Mouse (Mus musculus) neural tube, embryonic 11.5 days (tissue): ENCODE measurements around the gene Josd1. TPM values are rescaled to one million over a fixed set of nuclear protein-coding genes. Genes with fewer than 3 reads are reported as not detected.

Experiments used
- ATAC-seq: fragments of 200-750 bp; cut with Nextera tagmentation; 2 replicates; pipeline ENCODE4 v1.8.0; 2017; ENCODE audit warnings: moderate number of reproducible peaks, mild to moderate bottlenecking, moderate TSS enrichment, moderate library complexity; ENCODE audit not compliant: insufficient read depth, low FRiP score, low TSS enrichment
- DNase-seq: peaks from one replicate; pipeline ENCODE4 v3.0.0-alpha.2; 2015; ENCODE audit warnings: low spot score
- H3K27ac ChIP-seq: fragments of 300-500 bp; sonication (generic); 2 replicates; pipeline ENCODE4 v1.5.1; 2014; ENCODE audit warnings: low read depth, mild to moderate bottlenecking, low read length
- H3K27me3 ChIP-seq: fragments of 300-500 bp; sonication (generic); 2 replicates; pipeline ENCODE4 v1.6.1; 2014; ENCODE audit warnings: mild to moderate bottlenecking, low read length, mixed read lengths; ENCODE audit not compliant: control insufficient read depth, insufficient read depth
- H3K36me3 ChIP-seq: fragments of 300-500 bp; sonication (generic); 2 replicates; pipeline ENCODE4 v1.6.1; 2014; ENCODE audit warnings: mild to moderate bottlenecking, low read length, moderate library complexity, mixed read lengths; ENCODE audit not compliant: control insufficient read depth, insufficient read depth
- H3K4me1 ChIP-seq: fragments of 300-500 bp; sonication (generic); 2 replicates; pipeline ENCODE4 v1.6.1; 2014; ENCODE audit warnings: low read length, mixed read lengths; ENCODE audit not compliant: control insufficient read depth, insufficient read depth
- H3K4me2 ChIP-seq: fragments of 300-500 bp; sonication (generic); 2 replicates; pipeline ENCODE4 v1.6.1; 2014; ENCODE audit warnings: low read depth, mild to moderate bottlenecking, moderate library complexity
- H3K4me3 ChIP-seq: fragments of 300-500 bp; sonication (generic); 2 replicates; pipeline ENCODE4 v1.5.1; 2014; ENCODE audit warnings: low read depth, low read length
- H3K9ac ChIP-seq: fragments of 300-500 bp; sonication (generic); 2 replicates; pipeline ENCODE4 v1.6.1; 2014; ENCODE audit warnings: mild to moderate bottlenecking, low read length
- H3K9me3 ChIP-seq: fragments of 300-500 bp; sonication (generic); 2 replicates; pipeline ENCODE4 v1.6.1; 2016; ENCODE audit warnings: low read length; ENCODE audit not compliant: control insufficient read depth
- WGBS: fragments of 180-500 bp; shearing (Covaris S2); extraction: QIAGEN DNeasy Blood & Tissue Kit; methylation state at CpG from one replicate; pipeline ENCODE4 v1.1.7; 2014; 5-methylcytosine and 5-hydroxymethylcytosine counted together
- polyA plus RNA-seq: library from polyadenylated mRNA; unstranded; fragments of >200 nt; fragmentation: Nextera tagmentation; extraction: Ambion mirVana; gene quantifications from 2 replicates; pipeline ENCODE4 v1.2.1, GENCODE M21; 2014

The Josd1 gene
- polyA plus RNA-seq, 1 experiment from 2014 or later, result 16.4 TPM

GRCm38 (mm10) chr15:79688268-79688956 is 693 bp upstream of the Josd1 start:
- H3K4me1 ChIP-seq, result peaks cover 32% of the 10 kb centered on the region
- H3K27ac ChIP-seq, result peak overlapping the region; percentile 89
- peak overlapping the region; percentile 48 for H3K4me2 ChIP-seq
- H3K4me3 ChIP-seq, result peak overlapping the region; percentile 85
- ATAC-seq (no peak), DNase-seq (no peak)
- 5% methylated on average over 8 of the region's 8 CpGs for WGBS
- H3K27me3 ChIP-seq, result no peaks in the 10 kb centered on the region
- H3K9me3 ChIP-seq, result no peaks in the 10 kb centered on the region
- peak overlapping the region; percentile 89; the same call in 1 of the 2 replicates for H3K9ac ChIP-seq
- no peaks in the 10 kb centered on the region for H3K36me3 ChIP-seq

GRCm38 (mm10) chr15:79687175-79687574 is 544 bp downstream of the Josd1 start:
- ATAC-seq (no peak), DNase-seq (no peak)
- H3K4me2 ChIP-seq, result peak overlapping the region; percentile 48
- H3K4me3 ChIP-seq, result peak overlapping the region; percentile 85
- H3K36me3 ChIP-seq, result no peaks in the 10 kb centered on the region
- H3K9me3 ChIP-seq, result no peaks in the 10 kb centered on the region
- no peaks in the 10 kb centered on the region for H3K27me3 ChIP-seq
- peak overlapping the region; percentile 89 for H3K27ac ChIP-seq
- WGBS, result 0% methylated on average over 33 of the region's 33 CpGs
- H3K4me1 ChIP-seq, result peaks cover 32% of the 10 kb centered on the region
- H3K9ac ChIP-seq, result peak overlapping the region; percentile 89

GRCm38 (mm10) chr15:79686046-79686869 is 1.5 kb downstream of the Josd1 start:
- 20% methylated on average over 15 of the region's 15 CpGs for WGBS
- no peak for ATAC-seq
- Histone ChIP-seq H3K9me3 (no peaks in the 10 kb centered on the region), H3K27me3 (no peaks in the 10 kb centered on the region), H3K36me3 (no peaks in the 10 kb centered on the region), H3K4me2 (peak overlapping the region; percentile 48), H3K27ac (no peak overlapping the region), H3K9ac (peak overlapping the region; percentile 48), H3K4me3 (peak overlapping the region; percentile 85), H3K4me1 (peaks cover 26% of the 10 kb centered on the region)
- DNase-seq, result no peak

- peak overlapping the region; percentile 5 for H3K9ac ChIP-seq
- H3K27ac ChIP-seq, result no peak overlapping the region
- peaks cover 26% of the 10 kb centered on the region for H3K4me1 ChIP-seq
- peak overlapping the region; percentile 16; the same call in 1 of the 2 replicates for H3K4me3 ChIP-seq
- H3K36me3 ChIP-seq, result no peaks in the 10 kb centered on the region
- H3K4me2 ChIP-seq, result peak overlapping the region; percentile 48
- H3K9me3 ChIP-seq, result no peaks in the 10 kb centered on the region
- DNase-seq, result no peak
- H3K27me3 ChIP-seq, result no peaks in the 10 kb centered on the region
- 41% methylated on average over 6 of the region's 6 CpGs for WGBS
- ATAC-seq, result no peak
These were observed 2.5 kb downstream of the Josd1 start for GRCm38 (mm10) chr15:79685141-79685641.

GRCm38 (mm10) chr15:79684616-79685015 is 3.1 kb downstream of the Josd1 start:
- Histone ChIP-seq H3K9me3 (no peaks in the 10 kb centered on the region), H3K4me3 (no peak overlapping the region), H3K36me3 (no peaks in the 10 kb centered on the region), H3K9ac (peak overlapping the region; percentile 5), H3K4me1 (peaks cover 26% of the 10 kb centered on the region), H3K27me3 (no peaks in the 10 kb centered on the region), H3K4me2 (peak overlapping the region; percentile 48), H3K27ac (no peak overlapping the region)
- ATAC-seq (no peak), DNase-seq (no peak)
- WGBS, result 89% methylated on average over 6 of the region's 6 CpGs

- H3K4me3 ChIP-seq, result peak overlapping the region; percentile 4; the same call in 1 of the 2 replicates
- peak overlapping the region; percentile 20; the same call in 1 of the 2 replicates for H3K4me2 ChIP-seq
- ATAC-seq, result no peak
- H3K27me3 ChIP-seq, result no peaks in the 10 kb centered on the region
- no peak for DNase-seq
- H3K27ac ChIP-seq, result no peak overlapping the region
- H3K36me3 ChIP-seq, result no peaks in the 10 kb centered on the region
- 85% methylated on average over 19 of the region's 19 CpGs for WGBS
- no peaks in the 10 kb centered on the region for H3K9me3 ChIP-seq
- peaks cover 26% of the 10 kb centered on the region for H3K4me1 ChIP-seq
- H3K9ac ChIP-seq, result no peak overlapping the region; the same call in 1 of the 2 replicates
These were observed 3.8 kb downstream of the Josd1 start for GRCm38 (mm10) chr15:79683707-79684465.

- no peaks in the 10 kb centered on the region for H3K36me3 ChIP-seq
- peak overlapping the region; percentile 6; the same call in 1 of the 2 replicates for H3K9ac ChIP-seq
- no peak overlapping the region for H3K4me2 ChIP-seq
- ATAC-seq, result no peak
- no peak overlapping the region for H3K4me3 ChIP-seq
- no peaks in the 10 kb centered on the region for H3K9me3 ChIP-seq
- DNase-seq, result no peak
- H3K27ac ChIP-seq, result no peak overlapping the region
- 87% methylated on average over 6 of the region's 6 CpGs for WGBS
- H3K27me3 ChIP-seq, result no peaks in the 10 kb centered on the region
- peaks cover 26% of the 10 kb centered on the region for H3K4me1 ChIP-seq
These were observed 4.6 kb downstream of the Josd1 start for GRCm38 (mm10) chr15:79683146-79683545.

GRCm38 (mm10) chr15:79681973-79682372 is 5.7 kb downstream of the Josd1 start:
- no peaks in the 10 kb centered on the region for H3K36me3 ChIP-seq
- no peak overlapping the region for H3K4me3 ChIP-seq
- DNase-seq (no peak), ATAC-seq (no peak)
- 92% methylated on average over 4 of the region's 4 CpGs for WGBS
- no peak overlapping the region for H3K27ac ChIP-seq
- H3K4me2 ChIP-seq, result no peak overlapping the region
- H3K27me3 ChIP-seq, result no peaks in the 10 kb centered on the region
- peaks cover 26% of the 10 kb centered on the region for H3K4me1 ChIP-seq
- H3K9me3 ChIP-seq, result no peaks in the 10 kb centered on the region
- H3K9ac ChIP-seq, result no peak overlapping the region
